Mouse (Mus musculus) right cerebral cortex, postnatal 36 days (tissue): ENCODE data around the gene Olfr794.

Experiments
- DNase-seq, 2 experiments: peaks; one replicate each; pipeline ENCODE4 v3.0.0; 2022; ENCODE audit warnings: low spot score in 2 of 2, mixed read lengths in 1 of 2

The Olfr794 gene

DNA sequence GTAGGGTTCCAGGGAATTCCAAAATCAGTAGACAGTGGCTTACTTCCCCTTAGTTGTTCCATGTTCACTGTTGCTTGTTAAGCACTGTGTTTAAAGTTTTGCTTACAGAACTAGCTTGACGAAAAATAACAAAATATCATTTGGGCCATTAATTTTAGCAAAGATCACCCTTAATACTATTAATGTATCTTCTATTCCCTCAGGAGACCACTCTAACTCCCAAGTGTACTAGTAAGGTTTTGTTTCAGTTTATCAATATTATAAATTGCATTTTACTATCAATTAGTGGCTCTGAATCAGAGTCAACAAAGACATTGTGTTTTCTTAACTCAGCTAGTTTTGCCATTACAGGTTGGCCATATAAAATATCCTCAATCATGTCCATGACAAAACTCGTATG, at the start of gene Olfr794:
TSS of gene Olfr794 (plus strand) at position 301 of the 400 bp plus-strand sequence.
- DNase-seq, result no peak

- no peak for DNase-seq
These were observed 46.0 kb upstream of the Olfr794 start, which contains the start of gene Olfr791 for GRCm38 (mm10) chr10:129521492-129521891. Olfr791 (plus strand) TSS chr10:129521792.

- DNase-seq, result no peak
These were observed 28.6 kb upstream of the Olfr794 start, which contains the start of gene Olfr792 for GRCm38 (mm10) chr10:129538862-129539261. Olfr792 (plus strand) TSS chr10:129539162.

DNA sequence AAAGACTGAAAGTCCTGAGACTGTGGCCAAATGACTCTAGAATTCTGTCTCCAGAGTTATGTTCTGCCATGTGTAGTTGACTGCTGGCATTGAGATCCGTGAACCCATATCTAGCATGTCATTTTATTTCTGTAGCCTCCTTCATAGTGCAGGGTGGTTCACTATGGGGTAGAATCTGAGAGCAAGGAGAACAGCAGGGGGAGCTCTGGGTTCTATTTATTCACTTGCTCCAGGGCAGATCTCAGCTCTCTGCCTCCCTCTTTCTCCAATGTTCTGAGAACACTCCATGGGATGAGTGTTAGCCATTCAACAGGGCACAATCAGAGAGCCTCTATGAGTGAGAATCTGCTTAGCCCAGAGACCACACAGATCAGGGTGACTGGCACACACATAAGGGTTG, 18.1 kb upstream of the Olfr794 start:
- peak; percentile 0 to 1 for DNase-seq

GRCm38 (mm10) chr10:129577066-129577465, 9.6 kb downstream of the Olfr794 start:
- DNase-seq, result no peak

GRCm38 (mm10) chr10:129612470-129612869, 45.0 kb downstream of the Olfr794 start, which contains the start of gene Olfr796:
Olfr796 (minus strand) TSS chr10:129612570.
- no peak for DNase-seq

- no peak for DNase-seq
These were observed 54.3 kb downstream of the Olfr794 start for GRCm38 (mm10) chr10:129621724-129622123.
